Mouse (Mus musculus): ENCODE measurements around the gene Nkrf.

The Nkrf gene

DNA sequence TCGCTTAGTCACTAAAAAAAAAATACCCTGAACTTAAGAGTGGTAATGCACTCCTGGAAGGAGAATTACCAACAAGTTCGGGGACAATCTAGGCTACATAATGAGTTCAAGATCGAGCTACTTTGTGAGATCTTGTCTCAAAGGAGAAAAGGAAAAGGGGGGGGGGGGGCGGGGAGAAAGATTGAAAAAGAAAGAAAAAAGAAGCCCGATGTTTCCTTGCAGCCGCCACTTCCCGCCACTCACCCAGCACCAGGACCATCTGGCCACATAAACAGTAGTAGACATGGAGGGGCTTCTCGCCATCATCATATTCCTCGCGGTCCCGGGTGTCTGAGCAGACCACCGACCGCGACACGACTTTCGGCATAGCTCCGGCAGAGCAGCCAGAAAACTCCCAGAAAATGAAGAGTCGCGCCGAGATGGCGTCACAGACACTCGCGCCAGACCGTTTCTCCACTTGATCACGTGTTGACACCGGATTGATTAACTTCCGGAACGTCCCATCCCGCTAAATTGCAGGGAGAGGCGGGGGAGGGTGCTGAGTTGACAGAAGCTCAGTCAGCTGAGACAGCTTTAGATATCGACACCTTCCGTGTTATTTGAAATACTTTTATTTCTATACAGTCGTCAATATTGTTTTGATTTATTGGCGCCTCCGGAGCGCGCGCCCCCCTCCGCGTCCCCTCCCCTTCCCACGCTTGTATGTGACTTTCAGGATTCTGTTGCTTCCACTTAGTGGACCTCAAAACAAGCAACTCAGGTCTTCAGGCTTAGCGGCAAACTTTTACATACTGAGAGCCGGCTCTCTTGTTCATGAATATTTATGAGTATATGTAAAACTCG is 38.7 kb downstream of the Nkrf start:
- peak; percentile 76 to 78 for DNase-seq (ENCODE audit: low spot score in 2 of 2)

DNA sequence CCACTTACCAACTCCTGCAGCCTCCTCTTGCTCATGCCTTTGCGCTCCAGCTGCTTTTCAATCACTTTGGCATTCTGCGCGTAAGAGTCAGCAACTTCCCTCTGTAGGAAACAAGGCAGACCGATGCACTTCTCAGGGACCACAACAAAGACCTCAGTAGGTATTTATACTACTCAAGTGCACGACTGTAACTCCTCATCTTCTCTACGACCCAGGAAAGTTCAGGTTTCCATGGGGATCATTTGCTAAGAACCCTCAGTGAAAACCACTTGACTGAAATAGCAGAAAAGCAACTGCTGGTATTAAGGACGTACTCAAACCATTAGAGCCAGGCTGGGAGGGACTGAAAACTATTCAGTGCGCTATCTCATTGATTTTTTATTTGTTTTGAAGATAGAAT is 50.1 kb downstream of the Nkrf start:
- no peak for DNase-seq (ENCODE audit: low spot score in 2 of 2)

DNA sequence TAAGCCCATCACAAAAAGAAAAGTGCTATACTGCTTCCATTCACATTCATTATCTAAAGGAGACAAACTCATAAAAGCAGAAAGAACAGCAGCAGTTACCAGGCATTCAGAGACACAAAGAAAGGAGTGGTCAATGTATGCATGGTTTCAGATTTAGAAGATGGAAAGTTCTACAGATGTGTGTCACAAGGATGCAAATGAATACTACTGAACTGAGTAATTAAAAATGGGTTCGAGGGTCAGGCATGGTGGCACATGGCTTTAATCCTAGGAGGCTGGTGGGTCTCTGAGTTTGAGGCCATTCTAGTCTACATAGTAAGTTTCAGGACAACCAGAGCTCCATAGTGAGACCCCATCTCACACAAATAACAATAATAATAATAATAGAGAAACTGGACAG is 55.5 kb downstream of the Nkrf start:
- no peak for DNase-seq (ENCODE audit: low spot score in 2 of 2)

DNA sequence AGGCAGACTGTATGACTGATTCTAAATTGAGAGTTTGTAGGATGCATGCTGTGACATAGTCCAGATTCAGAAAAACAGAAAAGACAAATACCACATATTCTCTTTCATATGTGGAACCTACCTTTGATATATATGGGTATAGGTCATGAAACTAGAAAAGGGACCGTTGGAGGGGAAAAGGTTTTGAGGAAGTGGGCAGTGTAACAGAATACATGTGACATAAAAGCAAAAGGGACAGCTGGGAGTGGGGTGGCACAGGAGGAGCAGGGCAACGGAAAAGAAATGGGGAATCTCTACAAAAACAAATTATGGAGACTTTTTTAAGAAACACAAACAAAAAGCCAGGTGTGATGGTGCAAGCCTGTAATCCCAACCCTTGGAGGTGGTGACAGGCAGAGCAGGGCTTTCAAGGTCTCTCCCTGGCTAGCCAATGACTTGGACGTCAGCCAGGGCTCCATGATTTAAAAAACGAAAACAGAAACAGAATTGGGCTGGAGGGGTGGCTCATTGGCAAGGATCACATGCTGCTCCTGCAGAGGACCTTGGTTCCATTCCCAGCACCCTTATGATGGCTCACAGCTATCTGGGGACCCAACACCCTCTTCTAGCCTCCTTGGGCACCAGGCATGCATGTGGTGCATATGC is 59.2 kb downstream of the Nkrf start:
- no peak for DNase-seq (ENCODE audit: low spot score in 2 of 2)

DNA sequence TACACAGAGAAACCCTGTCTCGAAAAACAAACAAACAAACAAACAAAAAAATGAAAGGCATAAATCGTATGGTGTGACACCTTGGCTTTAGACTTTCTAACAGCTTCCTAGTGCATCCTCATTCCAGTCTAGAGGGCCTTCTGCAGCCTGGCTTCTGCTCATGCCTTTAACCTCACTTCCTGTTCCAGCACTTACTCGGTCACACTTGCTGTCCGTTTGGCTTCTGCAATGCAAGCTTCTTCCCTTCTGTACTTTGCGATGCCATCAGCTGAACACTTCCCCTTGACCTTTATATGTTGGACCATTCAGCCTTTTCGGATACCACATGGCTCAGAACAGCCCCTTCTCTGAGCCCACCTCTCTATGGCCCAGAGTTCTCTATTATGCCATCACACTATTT is 61.0 kb downstream of the Nkrf start:
- DNase-seq (ENCODE audit: low spot score in 2 of 2), result no peak

DNA sequence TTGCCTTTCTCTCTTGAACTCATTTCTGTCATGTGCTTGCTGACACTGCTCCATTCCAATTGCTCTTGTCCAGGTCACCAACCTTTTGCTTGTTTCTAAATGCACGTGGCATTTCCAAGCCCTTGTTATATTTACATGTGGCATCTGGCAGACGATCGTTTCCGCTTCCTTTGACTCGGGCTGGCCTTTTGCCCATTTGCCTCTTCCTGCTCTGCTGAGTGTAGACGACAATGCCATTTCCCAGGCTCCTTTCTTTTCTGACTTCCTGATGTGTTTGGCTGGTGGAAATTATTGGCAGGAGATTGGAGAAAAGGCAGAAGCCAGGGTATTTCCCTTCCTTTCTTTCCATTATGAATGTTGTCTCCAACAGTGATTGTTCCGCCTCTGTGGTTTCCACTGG is 63.3 kb downstream of the Nkrf start:
- DNase-seq (ENCODE audit: low spot score in 2 of 2), result no peak
